Mouse (Mus musculus) telencephalon, adult 2 months (tissue): Measurements from ENCODE around the gene Ghrhr.
A peak's percentile ranks its signal among the peaks of the same experiment; 100 is the strongest.

Source experiments
- DNase-seq: peaks from one replicate; pipeline ENCODE4 v3.0.0-alpha.2; 2011; ENCODE audit warnings: low read depth, low spot score

The Ghrhr gene

DNA sequence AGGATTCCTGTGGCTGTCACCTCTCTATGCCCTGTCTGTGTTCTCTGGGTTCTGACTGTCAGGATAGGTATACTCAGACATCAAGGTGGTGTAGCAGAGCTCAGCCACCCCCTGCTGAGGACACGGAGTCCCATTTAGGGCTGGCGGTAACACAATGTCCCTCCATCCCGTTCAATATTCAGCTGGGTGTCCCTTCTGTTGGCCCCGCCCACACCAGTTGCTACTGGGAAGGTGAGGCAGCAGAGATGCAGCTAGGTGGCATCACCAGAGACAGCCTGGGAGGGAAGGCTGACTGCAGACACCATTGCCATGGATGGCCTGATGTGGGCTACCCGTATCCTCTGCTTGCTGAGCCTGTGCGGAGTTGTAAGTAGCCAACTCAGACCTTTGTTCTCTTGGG is at the start of gene Ghrhr:
Gene Ghrhr (plus strand): TSS at position 220 of the 400 bp plus-strand sequence.
- no peak for DNase-seq

DNA sequence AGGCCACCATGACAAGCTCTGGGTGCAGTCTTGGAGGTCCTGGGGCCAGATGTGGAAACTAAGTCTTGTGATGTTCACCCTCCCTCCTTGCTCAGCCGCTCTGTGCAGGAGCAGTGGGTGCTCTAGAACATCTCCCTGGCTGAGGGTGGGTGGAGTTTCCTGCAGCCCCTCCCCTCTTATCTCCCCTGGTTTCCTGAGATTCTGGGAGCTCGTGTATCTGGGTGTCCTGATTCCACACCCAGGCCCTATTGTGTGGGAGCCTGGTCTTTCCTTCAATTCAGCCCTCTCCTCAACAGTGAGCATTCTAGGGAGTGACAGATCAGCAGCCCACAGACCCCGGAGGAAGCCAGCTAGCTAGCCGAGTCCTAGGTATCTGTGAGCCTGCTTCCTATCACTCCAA is 49.8 kb upstream of the Ghrhr start:
- DNase-seq: no peak

DNA sequence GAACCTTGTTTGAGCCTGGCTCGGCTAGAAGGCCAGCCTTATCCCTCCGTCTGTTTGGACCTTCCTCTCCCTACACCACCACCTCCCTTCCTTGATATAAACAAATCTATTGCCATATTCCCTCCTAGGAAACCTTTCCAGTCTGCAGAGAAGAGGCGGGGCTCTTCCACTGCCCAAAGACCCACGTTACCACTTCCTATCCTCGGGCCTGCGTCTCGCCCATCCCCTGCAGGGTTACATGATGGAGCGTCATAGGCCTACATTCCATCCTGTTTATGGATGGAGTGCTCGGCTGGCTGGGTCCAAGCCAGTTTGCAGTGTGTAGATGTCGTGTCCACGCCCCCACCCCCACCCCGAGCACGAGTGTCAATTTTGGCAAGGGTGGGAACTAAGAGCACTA is 48.8 kb upstream of the Ghrhr start:
- DNase-seq: no peak

DNA sequence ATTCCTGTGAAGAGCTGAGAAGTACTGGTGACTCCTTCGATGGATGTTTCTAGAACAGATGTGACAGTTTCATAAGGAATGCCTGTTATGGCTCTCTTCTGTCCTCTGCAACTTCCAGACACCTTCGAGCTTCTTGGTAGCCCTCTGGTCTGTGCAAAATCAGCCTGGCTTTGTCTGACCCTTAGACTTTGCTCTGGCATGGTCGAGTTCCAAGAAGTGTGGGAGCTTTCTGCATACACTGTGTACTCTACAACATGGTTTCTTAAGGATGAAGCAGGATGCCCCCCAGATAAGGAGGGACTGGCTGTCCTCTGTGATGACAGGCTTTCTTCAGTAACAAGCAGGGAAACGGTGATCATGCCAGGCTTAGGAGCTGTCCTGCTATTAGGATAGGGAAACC is 47.9 kb upstream of the Ghrhr start:
- DNase-seq: no peak

DNA sequence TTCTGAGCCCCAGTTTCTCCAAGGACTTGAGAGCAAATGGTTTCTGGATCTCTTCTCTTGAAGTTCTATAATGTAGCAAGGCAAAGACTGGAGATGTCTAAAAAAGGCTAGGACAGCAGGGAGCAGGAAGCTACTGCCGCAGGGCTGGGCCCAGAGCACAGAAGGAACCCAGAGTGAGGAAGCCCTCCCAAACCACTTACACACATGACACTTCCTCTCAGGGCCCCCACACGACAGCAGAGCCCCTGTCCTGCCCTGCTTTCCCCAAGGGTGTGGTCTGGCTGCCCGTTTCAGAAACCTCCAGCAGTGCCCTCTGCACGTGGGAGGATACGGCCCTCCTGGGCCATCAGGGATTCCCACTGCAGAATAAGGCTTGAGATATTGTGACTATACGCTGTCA is 44.8 kb upstream of the Ghrhr start:
- no peak for DNase-seq

DNA sequence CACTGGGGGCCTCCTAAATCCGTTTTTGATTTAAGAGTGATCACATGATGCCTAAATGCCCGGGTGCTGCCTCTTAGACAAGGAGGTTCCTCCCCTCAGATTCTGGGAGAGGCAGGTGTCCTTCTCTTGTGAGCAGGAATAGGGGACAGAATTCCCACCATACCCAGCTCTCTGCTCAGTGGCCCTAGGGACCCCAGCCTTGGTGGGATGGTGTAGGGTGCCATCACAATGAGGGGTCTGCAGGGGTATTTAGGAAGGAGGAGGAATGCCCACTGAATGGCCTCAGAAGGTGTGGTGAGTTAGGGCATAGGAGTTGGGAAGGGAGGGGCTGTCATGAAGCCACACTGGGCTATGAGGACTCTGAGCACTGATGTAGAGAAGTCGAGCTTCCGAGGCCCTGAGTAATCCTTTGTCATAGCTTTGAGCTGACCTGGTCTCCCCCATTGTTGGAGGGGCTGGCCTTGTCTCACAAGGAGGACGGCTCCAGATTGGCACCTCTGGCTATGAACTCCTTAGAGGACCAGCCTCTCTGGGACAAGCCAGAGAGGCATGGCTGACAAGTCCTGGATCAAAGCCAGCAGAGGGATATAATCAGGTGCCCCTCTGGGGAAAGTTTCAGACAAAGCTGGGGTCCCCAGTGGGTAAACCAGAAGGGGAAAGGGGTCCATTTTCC is 43.9 kb upstream of the Ghrhr start:
- DNase-seq: no peak

DNA sequence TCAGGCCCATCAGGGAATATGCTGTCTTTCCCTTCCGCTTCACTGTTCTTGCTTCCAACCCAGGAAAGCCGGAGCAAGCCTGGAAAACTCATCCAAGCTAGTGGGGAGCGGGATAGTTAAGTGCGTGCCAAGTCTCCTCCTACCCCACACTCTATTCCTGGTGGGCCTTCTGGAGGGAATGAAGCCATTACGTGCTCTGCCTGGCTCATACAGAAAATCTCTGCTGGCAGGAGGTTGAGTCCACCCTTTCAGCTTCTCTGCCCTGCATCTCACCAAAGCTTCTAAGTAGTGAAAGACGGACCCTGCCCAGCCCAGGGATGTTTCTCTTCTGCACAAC is 43.4 kb upstream of the Ghrhr start:
- DNase-seq: peak; percentile 15

DNA sequence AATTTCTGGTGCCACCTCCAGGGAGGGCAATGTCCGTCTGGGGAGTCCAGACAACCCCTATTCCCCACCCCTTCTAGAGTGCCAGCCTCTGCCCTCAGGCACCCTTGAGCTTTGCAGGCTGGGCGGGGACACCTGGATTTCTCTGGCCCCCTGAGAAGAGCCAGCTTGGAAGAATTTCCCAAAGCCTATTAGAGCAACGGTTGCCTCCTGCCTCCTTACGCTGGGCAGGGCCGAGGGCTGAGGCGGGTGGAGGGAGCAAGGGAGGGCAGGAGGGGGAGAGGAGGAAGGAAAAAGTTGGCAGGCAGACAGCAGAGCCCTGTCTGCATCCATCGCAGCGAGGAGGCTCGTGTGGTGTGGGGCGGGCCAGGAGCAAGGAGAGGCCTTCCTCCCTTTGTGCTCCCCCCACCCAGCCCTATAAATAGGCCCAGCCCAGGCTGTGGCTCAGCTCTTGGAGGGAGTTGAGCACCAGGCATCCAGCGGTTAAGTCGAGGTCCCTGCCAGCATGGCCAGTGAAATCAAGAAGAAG is 40.0 kb upstream of the Ghrhr start, which contains the start of gene Aqp1:
Gene Aqp1 (plus strand): TSS at position 444 of the 526 bp plus-strand sequence.
- no peak for DNase-seq

DNA sequence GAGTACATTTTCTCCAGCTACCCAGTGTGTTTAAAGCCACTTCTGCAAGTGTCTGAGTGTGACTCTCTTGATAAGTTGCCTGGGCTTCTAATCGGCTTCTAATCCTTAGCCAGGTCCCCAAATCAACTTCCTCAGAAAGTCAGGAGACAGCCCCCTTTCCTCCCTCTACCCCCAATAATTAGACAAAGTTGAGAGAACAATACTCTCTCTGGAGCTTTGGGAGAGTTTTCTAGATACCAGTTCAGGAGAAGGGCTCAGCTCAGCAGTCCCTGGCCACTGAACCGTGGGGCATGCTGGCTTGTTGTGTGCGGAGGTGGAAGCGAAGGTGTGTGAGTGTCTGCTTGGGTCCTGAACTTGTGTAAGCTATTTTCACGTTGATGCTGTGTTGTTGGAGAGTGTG is 38.9 kb upstream of the Ghrhr start:
- no peak for DNase-seq

DNA sequence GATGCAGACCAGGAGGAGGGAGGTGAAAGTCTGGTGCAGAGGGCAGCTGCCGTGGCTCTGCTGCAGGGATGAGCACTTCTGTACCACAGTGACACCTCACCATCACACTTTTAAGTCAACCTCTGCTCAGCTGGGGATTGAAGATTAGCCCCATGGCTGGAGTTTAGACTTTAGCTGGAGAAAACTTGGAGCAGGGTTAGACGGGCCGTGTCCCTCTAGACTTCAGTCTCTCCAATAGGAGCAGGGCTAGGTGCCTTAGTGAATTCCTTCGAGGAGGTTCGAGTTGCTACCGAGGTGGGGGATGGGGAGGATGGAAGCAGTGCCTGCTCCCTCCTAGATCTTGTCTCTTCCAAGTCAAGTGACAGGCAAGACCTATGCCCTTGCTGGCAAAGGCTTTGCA is 38.0 kb upstream of the Ghrhr start:
- DNase-seq: no peak

DNA sequence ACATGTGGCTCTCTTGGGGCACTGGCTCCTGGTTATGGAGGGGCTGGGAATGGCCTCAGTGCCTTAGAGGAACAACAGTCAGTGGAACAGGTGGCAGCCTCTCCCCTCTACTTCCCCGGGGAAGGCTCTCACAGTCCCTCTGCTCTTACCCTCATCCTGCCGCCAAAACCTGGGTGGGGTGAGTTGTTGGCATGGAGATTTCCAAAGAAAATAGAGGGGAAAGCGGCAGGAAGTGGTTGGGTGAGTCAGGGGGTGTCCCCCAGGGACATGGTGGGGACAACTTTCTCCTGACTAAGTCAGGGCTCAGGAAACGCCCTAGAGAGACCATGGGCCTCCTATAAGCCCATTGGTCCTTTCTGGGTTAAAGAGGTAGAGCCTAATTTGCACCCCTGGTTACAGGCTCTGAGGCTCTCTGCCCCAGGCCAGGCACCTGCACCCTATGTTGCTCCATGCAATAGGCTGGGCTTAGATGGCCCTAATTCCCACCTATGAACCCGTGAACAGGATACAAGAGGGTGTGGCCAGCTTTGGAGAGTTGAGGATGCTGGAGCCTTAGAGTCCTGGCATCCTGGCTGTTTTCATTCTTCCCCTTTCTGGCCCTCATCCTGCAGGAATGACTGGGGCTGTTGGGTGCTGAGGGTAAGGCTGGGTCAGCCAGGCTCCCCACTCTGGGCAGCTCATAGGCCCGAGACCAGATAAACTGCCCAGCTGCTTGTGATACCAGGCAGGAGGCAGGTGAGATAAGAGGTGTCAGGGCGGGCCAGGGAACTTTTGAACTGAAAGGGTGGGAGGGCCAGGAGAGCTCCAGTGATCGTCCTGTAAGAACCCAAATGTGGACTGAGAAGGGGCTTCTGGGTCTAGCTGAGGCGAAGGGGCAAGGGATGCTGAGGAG is 36.9 kb upstream of the Ghrhr start:
- no peak for DNase-seq

DNA sequence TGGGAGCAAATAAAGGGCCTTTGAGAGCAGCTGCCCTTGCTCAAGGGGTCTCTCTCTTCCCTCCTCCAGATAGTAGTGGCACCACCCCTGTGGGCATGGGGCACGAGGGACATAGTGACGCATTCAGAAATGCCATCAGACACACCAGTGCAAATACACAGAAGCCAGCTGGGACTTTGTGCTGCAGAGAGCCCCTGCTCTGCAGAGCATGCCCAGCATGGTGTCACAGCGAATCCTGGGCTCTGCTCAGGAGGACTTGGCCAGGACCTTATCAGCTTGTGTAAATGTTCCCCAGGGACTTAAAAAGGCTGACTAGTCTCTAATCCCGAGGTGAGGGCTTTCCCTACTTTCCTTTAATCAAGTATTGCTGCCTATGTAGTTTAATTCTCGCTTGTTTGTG is 34.4 kb upstream of the Ghrhr start:
- DNase-seq: no peak

DNA sequence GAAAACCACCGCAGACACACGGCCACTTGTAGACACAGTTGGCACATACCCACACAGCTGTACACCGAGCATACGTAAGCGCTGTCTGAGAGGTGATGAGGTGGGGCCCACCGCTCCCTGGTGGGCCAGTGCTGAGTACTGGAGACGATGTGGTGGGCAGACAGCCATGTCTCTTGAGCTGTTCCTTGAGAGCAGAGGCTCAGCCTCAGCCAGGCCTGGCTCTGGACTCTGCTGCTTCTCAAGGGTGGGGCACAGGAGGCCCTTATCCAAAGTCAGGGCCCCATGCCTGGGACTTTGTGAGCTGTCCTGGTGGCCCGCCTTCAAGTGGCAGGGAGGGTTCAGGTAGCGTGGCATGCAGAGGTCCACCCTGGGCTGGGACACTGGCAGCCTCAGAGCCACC is 33.8 kb upstream of the Ghrhr start:
- no peak for DNase-seq

DNA sequence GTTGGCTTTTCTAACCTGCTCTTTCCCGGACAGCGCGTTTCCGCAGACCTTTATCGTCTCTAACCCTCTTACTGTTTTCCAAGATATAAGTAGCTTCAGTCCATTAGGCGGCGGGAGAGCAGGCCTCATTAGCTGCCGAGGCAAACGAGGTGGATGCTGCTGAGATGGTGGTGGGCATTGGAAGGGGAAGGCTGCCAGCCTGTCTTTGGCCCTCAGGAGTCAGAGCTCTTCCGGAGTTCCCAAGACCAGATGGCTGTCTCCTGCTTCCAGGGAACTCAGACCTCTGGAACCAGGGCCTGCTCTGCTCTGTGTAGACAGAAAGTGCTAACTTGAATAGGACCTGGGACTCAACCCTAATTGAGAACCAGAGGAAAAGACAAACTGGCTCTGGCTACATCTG is 32.6 kb upstream of the Ghrhr start:
- no peak for DNase-seq

DNA sequence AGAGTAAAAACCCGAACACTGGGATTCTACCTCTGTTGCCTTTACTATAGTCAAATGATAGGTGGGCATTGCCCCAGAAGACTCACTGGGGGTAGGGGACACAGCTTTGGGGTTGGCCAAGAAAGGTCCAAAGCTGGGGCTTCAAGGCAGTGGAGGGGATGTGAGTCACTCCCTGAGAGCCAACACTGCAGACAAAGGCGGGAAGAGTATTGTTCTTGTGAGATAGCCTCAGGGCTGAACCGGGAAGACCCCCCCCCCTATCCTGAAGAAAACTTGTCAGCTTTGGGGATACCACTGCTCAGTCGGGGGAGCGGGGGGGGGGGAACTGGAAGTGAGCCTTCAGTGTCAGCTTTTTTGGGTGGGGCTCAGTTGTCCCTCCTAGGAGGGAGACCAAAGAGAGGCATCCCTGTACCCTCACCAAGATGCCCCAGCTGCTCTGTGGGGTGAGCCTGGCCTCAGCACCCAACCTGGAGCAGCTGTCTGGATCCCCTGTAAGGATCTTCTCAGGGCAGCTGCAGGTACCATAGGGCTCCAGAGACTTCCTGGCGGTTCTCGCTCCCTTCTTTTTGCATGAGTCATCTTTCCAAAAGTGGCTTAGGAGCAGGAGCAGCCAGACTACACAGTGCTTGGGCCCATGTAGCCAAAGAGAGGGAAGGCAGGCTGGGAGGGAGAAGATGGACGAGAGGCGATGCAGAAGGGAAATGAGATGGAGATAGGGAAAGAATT is 31.6 kb upstream of the Ghrhr start:
- DNase-seq: no peak

DNA sequence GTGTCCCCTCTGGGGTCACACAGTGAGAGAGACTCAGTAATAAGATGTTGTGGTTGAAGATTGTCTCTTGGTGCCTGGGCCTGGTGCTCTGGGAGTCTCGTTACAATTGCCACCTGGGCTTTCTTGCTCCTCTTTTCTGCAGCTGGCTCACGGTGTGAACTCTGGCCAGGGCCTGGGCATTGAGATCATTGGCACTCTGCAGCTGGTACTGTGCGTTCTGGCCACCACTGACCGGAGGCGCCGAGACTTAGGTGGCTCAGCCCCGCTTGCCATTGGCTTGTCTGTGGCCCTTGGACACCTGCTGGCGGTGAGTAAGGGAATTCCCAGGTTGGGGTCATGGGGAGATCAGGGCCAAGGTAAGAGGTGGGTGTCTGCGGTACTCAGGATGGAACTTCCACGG is 30.8 kb upstream of the Ghrhr start:
- no peak for DNase-seq

DNA sequence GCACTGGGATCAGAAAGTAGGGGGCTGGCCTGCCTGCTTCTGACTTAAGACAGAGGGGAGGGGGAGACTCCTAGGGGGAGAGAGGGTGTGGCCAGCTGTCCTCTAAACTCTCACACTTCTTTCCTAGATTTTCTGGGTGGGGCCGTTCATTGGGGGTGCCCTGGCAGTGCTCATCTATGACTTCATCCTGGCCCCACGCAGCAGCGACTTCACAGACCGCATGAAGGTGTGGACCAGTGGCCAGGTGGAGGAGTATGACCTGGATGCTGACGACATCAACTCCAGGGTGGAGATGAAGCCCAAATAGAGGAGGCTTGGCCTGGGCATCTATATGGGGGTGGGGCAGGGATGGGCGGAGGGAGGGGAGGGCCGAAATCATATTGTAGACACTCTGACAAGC is 29.6 kb upstream of the Ghrhr start:
- no peak for DNase-seq

DNA sequence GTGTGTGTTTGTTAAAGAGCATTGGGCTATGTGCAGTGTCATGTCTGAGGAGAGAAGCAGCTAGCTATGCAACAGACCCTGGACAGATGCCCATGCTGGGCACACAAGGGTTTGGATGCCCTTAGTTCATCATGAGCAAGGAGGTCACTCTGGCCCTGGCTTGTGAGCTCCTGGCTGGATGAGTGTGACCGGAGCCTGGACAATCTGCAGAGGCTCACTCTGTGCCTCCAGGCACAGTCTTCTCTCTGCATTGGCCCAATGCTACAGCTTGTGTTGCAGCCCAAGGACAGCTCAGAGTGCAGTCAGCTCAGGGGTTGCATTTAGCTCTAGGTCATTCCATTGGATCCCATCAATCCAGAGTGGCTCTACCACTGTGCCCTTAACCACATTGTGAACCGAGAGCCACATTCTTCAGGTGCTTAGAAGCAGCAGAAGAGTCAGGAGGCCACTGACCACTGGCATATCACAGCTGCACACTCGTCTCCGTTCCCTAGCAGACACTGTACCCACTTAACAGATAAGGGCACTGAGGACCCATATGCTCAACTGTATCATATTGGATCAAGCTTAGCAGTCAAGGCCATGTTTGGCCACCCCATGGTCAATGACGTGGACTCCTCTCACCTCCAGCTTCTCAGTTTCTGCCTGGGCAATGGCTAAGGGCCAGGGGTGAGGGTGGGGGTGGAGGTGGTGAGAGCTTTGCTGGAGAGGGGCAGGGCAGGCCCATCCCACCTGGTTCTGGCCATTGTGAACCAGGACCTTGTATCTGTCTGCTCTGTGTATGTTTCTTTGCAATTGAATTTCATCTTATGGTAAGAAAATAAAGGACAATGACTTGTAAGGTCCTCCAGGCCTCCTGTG is 28.2 kb upstream of the Ghrhr start:
- no peak for DNase-seq

DNA sequence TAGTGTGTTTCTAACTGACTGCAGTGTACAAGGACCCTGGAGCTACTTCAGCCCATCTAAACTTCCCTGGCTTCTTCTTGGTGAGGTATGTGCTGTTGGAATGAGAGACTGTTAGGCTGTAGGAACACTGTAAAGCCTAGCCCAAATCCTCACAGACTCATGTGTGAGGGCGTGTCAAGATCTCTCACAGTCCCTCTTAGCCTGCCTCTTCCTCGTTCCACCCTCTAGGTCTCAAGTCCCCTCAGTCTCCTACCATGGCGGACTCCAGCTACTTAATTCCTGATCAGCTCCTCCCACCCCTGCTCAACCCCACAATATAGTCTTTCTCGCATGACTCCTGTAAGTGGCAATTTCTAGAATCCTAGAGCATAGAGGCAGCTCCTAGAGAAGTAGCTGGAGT is 26.9 kb upstream of the Ghrhr start:
- no peak for DNase-seq

DNA sequence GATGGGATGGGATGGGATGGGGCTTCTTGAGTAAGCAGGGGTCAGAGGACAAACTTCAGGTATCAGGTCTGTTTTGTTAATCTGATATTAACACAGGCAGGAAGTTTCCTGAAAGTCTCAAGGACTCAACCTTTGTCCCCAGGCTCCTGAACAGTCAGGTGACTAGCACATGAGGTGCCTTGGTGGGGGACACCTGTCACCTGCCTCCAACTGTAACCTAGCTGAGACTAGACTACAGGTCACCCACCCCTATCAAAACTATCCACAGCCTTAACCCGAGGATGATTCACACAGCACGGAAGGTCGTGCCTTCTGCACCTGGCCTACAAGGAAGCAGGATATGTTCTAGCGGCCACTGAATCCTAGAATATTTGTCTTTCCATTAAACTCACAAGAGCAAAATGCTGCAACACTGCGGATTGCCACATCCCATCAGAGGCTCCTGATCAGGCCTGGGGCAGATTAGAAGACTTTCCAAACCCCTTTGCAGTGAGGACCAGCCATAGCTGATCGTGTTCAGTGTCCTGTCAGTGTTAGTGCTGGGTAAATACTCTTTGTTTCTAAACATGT is 25.6 kb upstream of the Ghrhr start:
- DNase-seq: no peak

DNA sequence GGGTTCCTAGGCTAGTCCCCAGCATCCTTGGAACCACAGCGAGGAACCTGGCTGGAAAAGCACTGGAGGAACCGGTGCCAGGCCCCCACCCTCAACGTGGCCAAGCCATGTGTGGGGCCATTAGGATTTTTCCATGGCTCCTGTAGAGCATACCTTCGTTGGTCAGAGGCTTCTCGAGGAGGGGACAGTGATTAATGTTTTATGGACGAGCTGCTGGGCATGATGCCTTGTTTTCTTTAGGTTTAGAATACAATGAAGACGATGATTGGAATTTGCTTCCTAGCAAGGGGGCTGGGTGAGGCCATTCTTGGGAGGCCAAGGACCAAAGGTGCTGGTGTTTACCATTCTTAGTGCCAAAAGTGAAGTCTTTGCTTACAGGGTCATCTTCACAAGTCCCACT is 24.4 kb upstream of the Ghrhr start:
- no peak for DNase-seq
